Mouse (Mus musculus) neutrophil, adult 5-6 weeks (primary cell): ENCODE data around the gene D630003M21Rik. TPM values are rescaled to one million over a fixed set of nuclear protein-coding genes. Genes with fewer than 3 reads are reported as not detected.

Experiments used
- ATAC-seq: fragments of 151-379, 151-347 bp; 2 replicates; pipeline ENCODE4 v1.8.0; 2017; ENCODE audit warnings: mild to moderate bottlenecking, moderate TSS enrichment; ENCODE audit not compliant: insufficient number of reproducible peaks, poor library complexity, low FRiP score, severe bottlenecking; ENCODE audit errors: extremely low read depth
- total RNA-seq: library from RNA; stranded (forward); fragments of 200-1000 nt; gene quantifications from 2 replicates; pipeline ENCODE4 v1.2.3, GENCODE M21; 2017

The D630003M21Rik gene
- total RNA-seq, 1 experiment from 2014 or later = not detected

GRCm38 (mm10) chr2:158241126-158241738, 12.2 kb upstream of the D630003M21Rik start:
- no peak for ATAC-seq

DNA sequence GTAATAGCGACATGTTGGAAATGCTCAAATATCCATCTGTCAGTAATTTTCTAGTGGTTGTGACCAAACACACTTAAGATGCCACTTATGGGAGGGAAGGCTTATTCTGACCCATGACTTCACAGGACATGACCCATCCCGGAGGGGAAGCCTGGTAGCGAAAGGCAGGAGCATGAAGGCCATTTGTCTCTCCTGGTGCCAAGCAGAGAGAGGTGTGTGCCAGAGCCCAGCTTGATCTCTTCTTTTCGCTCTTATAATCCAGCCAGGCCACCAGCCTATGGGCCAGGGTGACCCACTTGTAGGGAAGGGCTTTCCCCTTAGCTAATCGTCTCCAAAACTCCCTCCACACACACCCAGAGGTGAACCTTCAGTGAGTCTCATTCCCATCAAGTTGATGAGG, 9.1 kb upstream of the D630003M21Rik start:
- no peak for ATAC-seq

DNA sequence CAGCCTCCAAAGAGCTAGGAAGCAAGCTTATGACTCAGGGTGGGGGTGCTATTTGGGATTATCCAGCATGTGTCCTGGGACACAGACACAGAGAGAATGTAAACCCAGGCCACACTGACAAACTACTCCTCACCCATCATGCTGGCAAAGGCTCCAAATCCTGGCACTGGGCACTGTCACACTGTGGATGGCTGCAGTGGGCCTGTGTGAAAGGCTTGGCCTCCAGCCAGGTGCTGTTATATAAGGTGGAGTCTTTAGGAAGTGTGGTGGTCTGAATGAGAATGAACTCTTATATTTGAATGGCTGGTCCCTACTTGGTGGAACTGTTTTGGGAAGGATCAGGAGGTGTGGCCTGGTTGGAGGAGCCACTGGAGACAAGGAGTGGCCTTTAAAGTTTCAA, 7.7 kb upstream of the D630003M21Rik start:
- ATAC-seq = no peak

DNA sequence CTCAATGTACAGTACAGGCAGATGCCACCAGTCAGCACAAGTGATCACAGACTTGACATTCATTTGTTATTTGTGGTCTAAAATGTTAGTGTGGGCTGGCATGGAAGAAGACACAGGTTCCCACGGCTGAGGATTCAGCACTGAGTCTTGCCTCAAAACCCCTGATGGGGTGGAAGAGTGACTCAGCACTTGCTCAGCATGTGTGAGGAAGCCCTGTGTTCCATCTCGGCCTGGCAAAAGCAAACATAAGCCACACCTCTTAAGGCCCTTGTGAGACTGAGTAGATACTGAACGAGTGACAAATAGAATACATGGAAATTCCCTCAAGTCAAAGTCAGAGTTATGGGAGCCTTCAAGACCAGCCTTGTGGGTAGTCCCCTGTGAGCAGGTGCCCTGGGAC, 4.1 kb upstream of the D630003M21Rik start:
- ATAC-seq = no peak

DNA sequence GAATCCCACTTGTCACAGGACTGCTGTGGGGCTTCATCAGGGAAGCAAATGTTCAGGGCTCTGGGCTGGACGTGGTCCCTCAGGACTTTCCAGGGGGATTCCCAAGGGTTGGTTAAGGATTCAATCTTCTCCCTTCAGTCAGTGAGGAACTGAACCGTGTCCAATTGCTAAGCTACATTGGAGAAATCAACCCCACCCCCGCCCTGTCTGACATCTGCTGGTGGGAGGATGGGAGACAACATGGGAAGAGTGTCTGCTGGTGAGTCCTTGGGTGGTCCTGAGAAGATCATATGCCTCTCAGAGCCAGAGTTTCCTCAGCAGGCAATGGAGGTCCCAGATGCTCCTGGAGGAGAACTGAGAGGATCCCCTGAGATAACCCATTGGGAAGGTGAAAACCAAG, 3.4 kb upstream of the D630003M21Rik start:
- no peak for ATAC-seq

GRCm38 (mm10) chr2:158231071-158231470, 2.0 kb upstream of the D630003M21Rik start:
- ATAC-seq = no peak

GRCm38 (mm10) chr2:158230617-158231016, 1.6 kb upstream of the D630003M21Rik start:
- ATAC-seq = no peak

DNA sequence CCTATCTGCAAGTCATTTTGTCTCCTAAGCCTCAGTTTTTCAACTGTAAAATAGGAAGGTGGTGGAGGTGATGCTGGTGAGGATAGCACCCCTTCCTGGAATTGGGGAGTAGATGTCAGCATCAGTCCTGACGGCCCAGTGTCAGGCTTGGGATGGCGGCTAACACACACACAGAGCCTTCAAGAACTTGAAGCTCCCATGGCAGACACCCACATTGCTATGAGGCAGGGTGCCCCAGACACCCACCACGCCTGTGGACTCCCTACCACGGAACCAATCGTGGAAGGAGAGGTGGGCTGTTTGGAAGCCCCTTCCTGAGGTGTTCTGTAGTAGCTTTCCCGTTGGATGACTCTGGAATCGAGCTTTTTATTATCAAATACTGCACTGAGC, 476 bp upstream of the D630003M21Rik start:
- no peak for ATAC-seq

GRCm38 (mm10) chr2:158225301-158225700, 3.7 kb downstream of the D630003M21Rik start:
- no peak for ATAC-seq

- ATAC-seq = no peak
These were observed 5.5 kb downstream of the D630003M21Rik start for GRCm38 (mm10) chr2:158223497-158223896.

DNA sequence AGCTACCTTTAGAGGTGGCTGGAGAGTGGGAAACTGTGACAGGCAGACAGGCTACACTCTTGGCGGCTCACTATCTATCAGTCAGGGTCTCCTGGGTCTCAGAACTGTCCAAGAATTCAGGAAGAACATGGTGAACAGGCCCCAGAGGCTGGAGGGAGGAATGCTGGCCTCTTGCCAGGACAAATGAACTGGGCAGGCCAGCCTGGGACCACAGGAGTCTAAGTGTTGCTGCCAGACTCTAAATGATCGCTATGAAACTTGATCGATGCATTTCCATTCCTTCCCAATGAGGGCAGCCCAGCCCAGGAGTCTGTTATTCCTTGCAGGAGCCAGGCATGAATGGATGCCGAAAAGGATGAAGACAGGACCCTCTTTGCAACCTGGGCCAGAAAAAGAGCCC, 6.4 kb downstream of the D630003M21Rik start:
- ATAC-seq = no peak

DNA sequence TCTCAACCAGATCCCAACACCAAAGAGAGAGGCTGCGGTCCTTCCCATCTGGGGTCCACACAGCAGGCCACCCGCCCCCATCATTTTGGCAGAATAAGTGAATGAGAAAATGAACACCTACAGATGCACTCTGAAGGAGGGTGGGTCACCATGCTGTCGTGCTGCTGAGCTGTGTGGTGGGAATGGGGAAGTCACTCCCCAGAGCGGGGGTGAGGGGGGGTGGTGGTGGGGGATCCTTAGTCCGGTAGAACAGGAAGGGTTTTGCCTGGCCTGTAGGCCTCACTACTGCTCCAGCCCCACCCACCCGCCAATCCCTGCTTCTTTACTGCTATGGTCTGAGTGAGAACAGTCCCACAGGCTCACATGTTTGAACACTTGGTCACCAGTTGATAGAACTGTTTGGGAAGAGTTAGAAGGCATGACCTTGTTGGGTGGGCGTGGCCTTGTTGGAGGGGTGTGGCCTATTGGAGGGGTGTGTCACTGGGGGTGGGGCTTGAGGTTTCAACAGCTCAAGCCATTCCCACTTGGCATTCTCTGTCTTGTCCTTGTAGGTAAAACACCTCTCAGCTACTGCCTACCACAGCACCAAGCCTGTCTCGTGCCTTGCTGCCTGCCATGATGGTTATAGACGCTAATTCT, 7.5 kb downstream of the D630003M21Rik start:
- ATAC-seq = no peak

DNA sequence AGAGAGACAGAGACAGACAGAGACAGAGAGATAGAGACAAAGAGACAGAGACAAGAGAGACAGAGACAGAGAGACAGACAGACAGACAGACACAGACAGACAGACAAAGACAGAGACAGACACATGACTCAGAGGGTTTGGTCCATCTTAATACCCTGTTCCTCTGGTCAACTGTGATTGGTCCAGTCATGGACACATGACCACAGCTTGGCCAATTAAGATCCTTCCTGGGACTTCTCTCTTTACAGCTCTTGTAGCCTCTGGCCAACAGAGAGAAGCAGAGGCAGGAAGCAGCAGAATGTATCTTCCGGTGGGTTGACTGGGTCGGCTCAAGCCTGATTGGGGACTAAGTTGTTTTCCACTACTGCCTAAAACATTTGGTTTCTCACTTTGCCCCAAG, 9.5 kb downstream of the D630003M21Rik start:
- ATAC-seq = no peak

- no peak for ATAC-seq
These were observed 12.5 kb downstream of the D630003M21Rik start for GRCm38 (mm10) chr2:158216510-158216909.

DNA sequence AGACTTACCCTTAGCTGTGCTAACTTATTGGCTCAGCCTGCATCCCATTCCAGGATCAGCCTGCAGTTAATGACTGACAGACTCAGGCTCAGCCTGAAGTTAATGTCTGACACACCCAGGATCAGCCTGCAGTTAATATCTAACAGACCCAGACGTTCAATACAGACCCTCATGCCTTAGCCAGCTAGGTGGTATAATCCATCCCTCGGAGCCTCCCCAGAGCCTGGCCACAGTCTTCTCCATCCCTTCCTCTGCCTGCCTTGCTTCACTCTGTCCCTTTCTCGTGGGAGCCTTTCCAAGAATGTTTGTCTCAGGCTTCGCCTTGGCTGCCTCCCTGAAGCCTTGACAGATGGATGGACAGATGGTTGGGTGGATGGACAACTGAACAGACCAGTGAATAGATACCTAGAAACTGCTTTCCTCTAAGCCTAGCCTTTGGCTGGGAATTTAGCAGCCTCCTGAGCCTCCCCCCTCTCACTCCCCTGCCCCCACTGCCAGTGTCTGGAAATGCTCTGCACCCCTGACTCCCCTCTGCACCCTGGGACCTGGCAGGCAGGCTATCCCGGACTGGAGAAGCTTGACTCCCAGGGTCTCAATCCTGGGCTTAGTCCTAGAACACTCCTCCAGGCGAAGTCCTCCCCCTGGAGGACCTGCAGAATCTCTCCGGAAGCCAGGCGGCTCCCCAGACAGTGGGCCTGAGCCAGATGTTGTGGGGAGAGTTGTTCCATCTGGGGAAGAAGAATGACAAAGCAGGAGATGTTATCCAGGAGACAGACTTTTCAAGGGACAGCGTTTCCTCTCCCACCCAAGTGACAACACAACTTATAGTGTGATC, 13.5 kb downstream of the D630003M21Rik start:
- ATAC-seq = no peak

DNA sequence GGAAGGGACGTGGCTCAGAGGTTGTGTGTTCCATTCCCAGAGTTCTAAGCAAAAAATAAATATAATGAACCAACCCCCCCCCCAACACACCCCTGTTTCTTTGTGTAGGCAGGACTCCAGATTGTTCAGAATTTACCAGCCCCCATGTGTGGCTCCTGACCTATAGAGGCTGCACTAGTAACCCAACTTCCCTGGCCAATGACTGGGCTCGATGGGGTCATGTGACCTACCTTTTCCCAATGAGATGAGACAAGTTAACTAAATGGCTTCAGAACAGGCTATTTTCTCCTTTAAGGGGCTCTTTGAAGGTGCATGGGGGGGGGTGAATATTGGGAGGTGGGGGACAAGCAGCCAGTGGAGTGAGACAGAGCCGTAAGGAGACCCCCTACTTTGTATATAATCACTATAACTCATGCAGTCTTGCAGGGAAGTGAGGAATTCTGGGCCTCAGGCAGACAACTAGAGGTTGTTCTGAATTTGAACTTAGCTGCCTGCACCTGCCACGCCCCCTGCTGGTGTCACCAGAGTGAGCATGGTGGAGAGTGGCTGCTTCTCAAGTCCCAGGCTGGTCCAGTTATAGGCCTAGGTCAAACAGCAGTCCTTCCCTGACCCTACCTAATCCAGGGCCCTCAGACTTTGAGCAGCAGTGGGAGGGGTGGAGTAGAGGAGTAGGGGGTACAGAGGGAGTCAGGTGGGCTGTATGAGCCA, 17.1 kb downstream of the D630003M21Rik start:
- no peak for ATAC-seq

- no peak for ATAC-seq
These were observed 18.1 kb downstream of the D630003M21Rik start for GRCm38 (mm10) chr2:158210958-158211357.

GRCm38 (mm10) chr2:158210503-158210902, 18.5 kb downstream of the D630003M21Rik start:
- ATAC-seq = no peak

DNA sequence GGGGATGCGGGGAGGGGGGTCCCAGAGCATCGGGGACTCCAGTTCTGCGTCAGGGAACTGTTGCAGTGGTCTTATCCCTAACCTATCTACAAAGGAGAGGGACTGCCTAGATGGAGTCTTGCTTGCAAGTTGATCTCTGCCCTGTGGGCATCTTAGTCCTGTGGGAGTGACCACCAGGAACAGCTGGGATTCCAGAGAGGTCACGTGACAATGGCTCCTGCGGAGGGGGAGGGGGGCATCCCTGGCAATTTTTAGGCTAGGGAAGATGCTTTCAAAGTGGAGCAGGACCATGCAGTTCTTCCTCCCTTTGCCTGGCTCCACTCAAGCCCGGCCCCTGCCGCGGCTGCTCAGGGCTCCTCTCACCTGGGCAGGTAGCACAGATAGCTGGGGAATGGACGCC, 19.2 kb downstream of the D630003M21Rik start:
- no peak for ATAC-seq
